Mouse (Mus musculus) kidney, adult 2 months (tissue): ENCODE results near the gene App.

ENCODE experiments used
- CTCF ChIP-seq: fragments of 200-500 bp; conservative IDR thresholded peaks from 2 replicates; pipeline ENCODE4 v1.5.1; 2011; ENCODE audit warnings: low read depth, mild to moderate bottlenecking, control low read depth, low read length, moderate library complexity, mixed read lengths; ENCODE audit not compliant: insufficient read depth, insufficient read length
- POLR2A ChIP-seq: fragments of 200-500 bp; IDR thresholded peaks from one replicate; pipeline ENCODE4 v1.6.1; 2011; ENCODE audit warnings: low read depth, low read length, control low read depth

DNA sequence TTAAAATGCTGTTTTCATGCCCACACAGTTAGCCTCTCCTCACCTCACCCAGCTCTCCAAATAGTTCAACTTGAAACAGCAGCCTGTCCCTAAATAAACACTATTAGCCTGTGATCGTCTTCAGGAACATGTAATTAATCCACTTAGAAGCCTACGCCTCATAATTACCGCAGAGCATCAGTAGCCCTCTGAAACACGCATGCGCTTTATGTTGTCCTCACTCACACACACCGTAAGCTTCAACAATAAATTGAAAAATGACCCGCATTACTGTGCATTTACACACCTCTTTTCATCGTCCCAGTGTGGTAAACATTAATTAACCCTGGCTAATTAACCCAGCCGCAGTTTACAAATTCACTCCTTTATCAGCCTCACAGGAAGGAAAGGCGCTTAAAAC lies 184.1 kb downstream of the App start:
- TF ChIP-seq CTCF, result no peak
- no peak for TF ChIP-seq POLR2A
